Mouse (Mus musculus) E14TG2a.4 (cell line): ENCODE measurements around the gene Brix1.

Experiments
- H3K27me3 ChIP-seq: 2 replicates; pipeline ENCODE4 v1.6.1; 2014; ENCODE audit warnings: low read length, control low read depth; ENCODE audit not compliant: insufficient read depth
- H3K36me3 ChIP-seq: 2 replicates; pipeline ENCODE4 v1.6.1; 2014; ENCODE audit warnings: low read length, control low read depth; ENCODE audit not compliant: insufficient read depth
- H3K4me1 ChIP-seq: replicated peaks from 2 replicates; pipeline ENCODE4 v1.6.1; 2014; ENCODE audit warnings: low read depth, low read length, control low read depth
- H3K4me3 ChIP-seq: replicated peaks from 2 replicates; pipeline ENCODE4 v1.5.1; 2014; ENCODE audit warnings: mild to moderate bottlenecking, low read length
- H3K9me3 ChIP-seq: 2 replicates; pipeline ENCODE4 v1.6.1; 2014; ENCODE audit warnings: low read length, control low read depth
- CTCF ChIP-seq: conservative IDR thresholded peaks from 2 replicates; pipeline ENCODE4 v1.5.1; 2014; ENCODE audit warnings: low read length
- NANOG ChIP-seq: IDR thresholded peaks from 2 replicates; pipeline ENCODE4 v1.6.1; 2014; ENCODE audit warnings: borderline replicate concordance, low read length, mixed read lengths
- POU5F1 ChIP-seq: IDR thresholded peaks from 2 replicates; pipeline ENCODE4 v1.6.1; 2014; ENCODE audit warnings: low read length, borderline replicate concordance

Brix1 gene

DNA sequence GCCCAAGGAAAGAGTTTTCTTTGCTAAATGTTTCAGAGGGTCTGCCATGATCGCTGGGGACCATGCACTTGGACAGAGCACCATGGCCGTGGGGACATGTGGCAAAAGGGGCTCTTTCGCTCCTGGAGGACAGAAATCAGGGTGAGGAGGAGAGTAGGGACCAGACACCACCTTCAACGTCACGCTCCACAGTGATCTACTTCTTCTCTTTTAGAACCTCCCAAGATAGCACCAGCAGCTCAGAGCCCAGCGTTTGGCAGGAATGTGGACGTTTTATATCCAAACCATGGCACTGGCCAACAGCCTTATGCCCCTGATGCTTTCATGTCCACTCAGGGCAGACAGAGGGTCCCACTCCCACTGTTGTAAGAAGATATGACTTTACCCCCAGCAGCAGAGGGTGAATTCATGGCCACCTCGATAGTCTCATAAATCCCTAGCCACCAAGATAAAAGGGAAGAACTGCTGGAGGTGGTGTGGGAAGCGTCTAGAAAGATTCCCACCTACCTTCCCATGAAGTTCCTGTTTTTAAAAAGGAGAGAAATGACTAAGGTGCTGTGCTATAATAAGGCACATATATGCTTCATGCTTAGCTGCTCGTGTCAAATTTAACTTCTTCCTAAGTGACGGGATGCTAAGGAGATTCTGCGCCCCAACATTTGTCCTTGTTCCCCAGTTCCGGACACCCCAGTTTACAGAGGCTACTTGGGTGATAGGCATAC is 59.0 kb downstream of the Brix1 start:
- no peaks in the 10 kb centered on the region for H3K36me3 ChIP-seq
- H3K9me3 ChIP-seq = peaks cover 9% of the 10 kb centered on the region
- no peaks in the 10 kb centered on the region for H3K27me3 ChIP-seq
- TF ChIP-seq NANOG = no peak
- H3K4me3 ChIP-seq = no peak overlapping the region
- H3K4me1 ChIP-seq = peaks cover 3% of the 10 kb centered on the region; the same call in 1 of the 2 replicates

DNA sequence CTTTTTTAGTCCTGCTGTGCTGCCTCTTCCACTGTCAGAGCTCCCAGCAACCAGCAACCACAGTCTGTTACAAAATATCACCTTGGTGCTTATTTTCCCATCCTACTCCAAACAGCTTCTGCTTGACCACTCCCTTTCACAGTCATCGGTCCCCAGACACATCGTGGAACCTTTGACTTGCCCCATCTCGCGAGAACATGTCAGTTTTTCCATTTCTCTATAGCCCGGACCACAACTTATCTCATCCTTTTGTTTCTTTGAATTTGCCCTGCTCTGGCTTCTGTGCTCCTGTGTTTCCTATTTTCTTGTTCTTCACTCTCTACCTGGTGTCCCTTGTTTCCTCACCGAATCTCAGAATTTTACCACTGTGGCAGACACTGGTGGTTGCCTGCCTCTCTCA is 59.6 kb downstream of the Brix1 start:
- H3K36me3 ChIP-seq = no peaks in the 10 kb centered on the region
- TF ChIP-seq CTCF (no peak), NANOG (no peak), POU5F1 (no peak)
- no peaks in the 10 kb centered on the region for H3K27me3 ChIP-seq
- H3K4me3 ChIP-seq = no peak overlapping the region
- H3K4me1 ChIP-seq = peaks cover 3% of the 10 kb centered on the region; the same call in 1 of the 2 replicates
- peaks cover 11% of the 10 kb centered on the region for H3K9me3 ChIP-seq
